Mouse (Mus musculus) urinary bladder, postnatal 4 days (tissue): ENCODE measurements at regions not wholly inside any gene's neighbourhood (a gene's known extent, or its start where the extent isn't known, plus 50 kb on each side); places are given as distances from the start of the nearest gene placed in this dataset.
"Not testable (repeated sequence)": the region's sequence is repeated elsewhere in the genome, so short reads cannot be mapped to it uniquely, and the experiment has no call there.

Source experiments
- DNase-seq, 2 experiments: peaks; one replicate each; pipeline ENCODE4 v3.0.0; 2021 to 2022; ENCODE audit warnings: low spot score in 2 of 2

GRCm38 (mm10) chr6:47679946-47680345 lies 84.8 kb upstream of the Ezh2 start:
- not testable (repeated sequence) for DNase-seq

GRCm38 (mm10) chr6:47672741-47673140 lies 77.6 kb upstream of the Ezh2 start:
- DNase-seq = peak; percentile 26 to 65

- peak in 1 of 2 experiments; percentile 34 for DNase-seq
Measured at GRCm38 (mm10) chr6:47652880-47653279, 57.7 kb upstream of the Ezh2 start.

DNA sequence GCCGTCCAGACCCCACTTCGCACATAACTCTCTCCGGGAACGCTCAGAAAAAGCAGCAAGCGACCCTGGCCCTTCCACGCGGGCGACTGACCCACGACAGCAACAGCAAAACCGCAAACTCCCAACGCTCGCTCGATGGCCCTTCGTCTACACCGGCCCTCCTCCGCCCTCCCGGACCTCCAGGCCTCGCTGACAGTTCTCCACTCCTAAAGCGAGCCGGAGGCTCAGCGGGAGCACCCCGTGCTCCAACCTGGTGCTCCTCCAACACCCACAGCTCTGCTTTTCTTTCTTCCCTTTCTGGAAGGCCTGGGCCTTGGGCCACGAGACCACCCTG lies 56.2 kb upstream of the Ezh2 start:
- not testable (repeated sequence) for DNase-seq

DNA sequence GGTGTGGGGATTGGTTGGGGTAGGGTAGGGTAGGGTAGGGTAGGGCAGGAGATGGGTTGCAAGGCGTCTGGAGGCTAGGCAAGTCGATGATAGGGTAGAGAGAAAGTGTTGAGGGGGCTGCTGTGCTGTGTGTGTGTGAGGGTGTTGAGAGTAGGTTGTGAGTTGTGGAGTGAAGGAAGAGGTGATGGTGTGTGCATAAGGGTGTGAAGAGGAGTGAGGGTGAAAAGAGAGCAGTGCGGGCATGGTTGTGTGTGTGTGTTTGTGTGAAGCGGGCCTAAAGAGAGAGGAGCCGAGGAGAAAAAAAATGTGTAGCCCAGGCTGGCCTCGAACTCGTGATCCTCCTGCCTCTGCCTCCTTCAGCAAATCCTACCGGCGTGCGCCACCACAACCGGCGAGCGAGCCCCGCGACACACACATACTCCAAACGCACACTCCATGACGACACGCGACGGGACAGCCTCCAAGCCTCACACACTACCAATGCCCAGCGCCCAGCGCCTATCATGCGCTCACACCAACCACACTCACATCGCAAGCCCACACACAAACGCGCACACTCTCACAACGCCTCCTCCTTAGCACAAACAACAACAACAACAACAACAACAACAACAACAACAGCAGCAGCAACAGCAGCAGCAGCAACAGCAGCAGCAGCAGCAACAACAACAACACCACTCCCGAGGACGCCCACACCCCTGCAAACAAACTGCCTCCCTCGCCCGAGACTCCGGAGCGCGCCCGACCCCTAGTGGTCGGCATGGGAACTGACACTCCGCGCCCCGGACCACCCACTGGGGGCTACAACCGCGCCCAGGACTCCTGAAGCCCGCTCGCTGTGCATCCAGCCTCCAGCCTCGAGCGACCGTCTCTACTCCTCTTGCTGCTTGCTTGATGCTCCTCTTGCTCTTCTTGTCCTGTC lies 55.6 kb upstream of the Ezh2 start:
- DNase-seq = peak; percentile 94 to 98

- peak in 1 of 2 experiments; percentile 17 for DNase-seq
Measured at GRCm38 (mm10) chr6:47649961-47650360, 54.8 kb upstream of the Ezh2 start.

DNA sequence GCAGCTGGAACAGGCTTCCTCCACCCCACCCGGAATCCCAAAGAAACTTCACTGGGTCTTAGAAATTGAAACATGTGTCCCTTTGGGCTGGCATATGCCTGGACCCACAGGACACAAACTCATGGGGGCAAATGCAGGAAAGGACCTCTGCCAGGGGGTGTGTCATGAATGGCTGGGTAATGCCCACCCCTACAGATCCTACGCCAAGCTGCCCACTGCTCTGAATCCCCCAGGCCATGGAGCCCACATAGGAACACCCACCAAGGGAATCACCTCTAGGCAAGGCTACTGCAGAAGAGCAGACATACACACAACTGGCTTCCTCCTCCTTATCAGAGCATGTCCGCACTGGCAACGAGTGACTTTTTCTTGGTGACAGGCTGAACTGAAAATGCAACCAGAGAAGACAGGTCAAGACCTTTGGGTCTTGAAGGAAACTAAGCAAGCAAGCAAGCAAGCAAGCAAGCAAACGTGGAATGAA lies 54.4 kb upstream of the Ezh2 start:
- peak; percentile 28 to 60 for DNase-seq

GRCm38 (mm10) chr6:47648899-47649298 lies 53.8 kb upstream of the Ezh2 start:
- DNase-seq = peak in 1 of 2 experiments; percentile 59

DNA sequence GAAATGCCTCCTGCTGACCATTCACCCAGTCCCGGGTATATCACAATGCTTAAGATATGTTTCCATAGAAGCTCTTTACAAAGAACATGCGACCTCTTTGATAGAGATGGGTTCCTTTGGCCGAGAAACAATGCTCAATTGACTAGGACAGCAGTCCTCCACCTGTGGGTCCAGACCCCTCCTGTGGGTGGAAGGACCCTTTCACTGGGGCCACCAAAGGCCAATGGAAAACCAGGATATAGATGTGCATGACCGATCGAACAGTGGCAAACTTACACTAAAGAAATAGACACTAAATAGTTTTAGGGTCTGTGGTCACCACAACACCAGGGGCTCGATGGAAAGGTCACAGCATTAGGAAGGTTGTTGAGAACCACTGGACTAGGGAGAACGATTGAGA lies 53.2 kb upstream of the Ezh2 start:
- DNase-seq = peak in 1 of 2 experiments; percentile 16

DNA sequence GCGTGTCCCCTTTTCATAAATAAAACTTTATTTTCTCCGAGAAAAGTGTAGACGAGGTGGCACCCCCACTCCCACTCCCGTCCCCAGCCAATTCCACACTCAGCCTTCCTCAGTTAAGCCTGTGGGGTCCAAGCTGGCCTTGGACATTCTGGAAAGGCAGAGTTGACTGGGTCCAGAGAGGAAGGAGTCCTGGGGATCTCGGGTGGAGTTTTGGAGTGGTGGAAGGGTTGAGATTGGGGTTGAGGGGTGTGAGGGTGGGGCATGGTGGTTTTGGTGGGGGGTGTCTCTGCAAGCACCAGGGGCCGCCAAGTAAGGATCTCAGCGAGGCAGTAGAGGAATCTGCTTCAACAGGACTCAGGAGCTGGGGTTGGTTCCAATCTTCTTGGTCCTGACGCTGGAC lies 52.7 kb upstream of the Ezh2 start:
- DNase-seq = peak; percentile 24 to 65

GRCm38 (mm10) chr6:47646731-47647567 lies 51.8 kb upstream of the Ezh2 start:
- DNase-seq = peak in 1 of 2 experiments; percentile 19

- no peak for DNase-seq
Measured at GRCm38 (mm10) chr6:47646022-47646421, 50.9 kb upstream of the Ezh2 start.
